Mouse (Mus musculus): ENCODE data around the gene Gprc5c.

Gprc5c gene

DNA sequence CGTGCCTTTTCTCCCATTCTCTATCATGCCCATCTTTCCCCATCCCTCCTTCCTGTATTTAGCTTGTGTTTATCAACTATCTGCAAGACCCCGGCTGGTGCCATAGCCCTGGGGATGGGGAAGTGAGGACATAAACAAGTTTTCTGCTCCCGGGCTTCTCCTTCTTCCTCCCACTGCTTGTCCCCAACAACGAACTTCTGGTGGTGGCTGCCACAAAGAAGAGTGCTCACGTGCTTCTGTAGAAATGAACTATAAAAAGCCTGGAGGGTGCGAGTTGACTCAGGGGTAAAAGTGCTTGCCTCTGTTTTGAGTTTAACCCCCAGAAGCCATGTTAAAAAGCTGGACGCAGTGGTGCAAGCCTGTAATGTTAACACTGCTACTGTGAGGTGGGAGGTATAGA is 64.0 kb downstream of the Gprc5c start:
- DNase-seq, result no peak

DNA sequence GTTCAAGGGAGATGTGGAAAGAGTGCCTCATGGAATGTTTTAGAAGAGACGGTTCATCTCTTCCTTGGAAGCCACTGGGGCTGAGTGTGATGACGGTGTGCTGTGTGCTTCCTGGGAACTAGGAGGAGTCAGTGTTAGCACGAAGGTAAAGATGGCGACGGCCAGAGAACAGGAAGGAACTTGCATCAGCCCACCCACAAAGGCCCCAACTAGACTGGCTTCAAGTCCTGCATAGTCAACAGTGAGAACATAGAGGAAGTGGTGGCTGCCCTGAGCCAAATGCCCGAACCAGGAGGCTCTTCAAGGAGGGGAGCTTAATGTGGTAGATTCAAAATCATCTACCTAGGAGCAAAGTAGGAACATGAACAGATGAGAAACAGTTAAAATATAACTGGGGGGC is 66.2 kb downstream of the Gprc5c start:
- no peak for DNase-seq
